Mouse (Mus musculus): ENCODE results near the gene Gpi1. TPM values are rescaled to one million over a fixed set of nuclear protein-coding genes. Genes with fewer than 3 reads are reported as not detected.

Gene Gpi1
- total and polyA plus RNA-seq, 3 experiments, result 270 to 1,355 (median 727) TPM

- no peak for DNase-seq (ENCODE audit: low read depth, low spot score)
- Histone ChIP-seq H3K27me3 (ENCODE audit: control insufficient read depth in 1 of 2, insufficient read depth in 2 of 2, low read length in 2 of 2) (no peaks in the 10 kb centered on the region), H3K4me1 (ENCODE audit: control insufficient read depth in 1 of 2, insufficient read depth in 2 of 2, low read length in 2 of 2) (no peaks in the 10 kb centered on the region), H3K9me3 (replicated peaks; ENCODE audit: insufficient read depth, low read length) (no peaks in the 10 kb centered on the region), H3K4me3 (ENCODE audit: control insufficient read depth in 1 of 2, insufficient read depth in 1 of 2, low read depth in 2 of 2, low read length in 2 of 2) (no peak overlapping the region), H3K27ac (ENCODE audit: control insufficient read depth, low read depth, low read length) (no peak overlapping the region), H3K9ac (ENCODE audit: control insufficient read depth, low read depth, low read length, poor library complexity, severe bottlenecking) (no peak overlapping the region), H3K36me3 (ENCODE audit: control insufficient read depth in 1 of 2, insufficient read depth in 2 of 2, low read length in 2 of 2) (no peaks in the 10 kb centered on the region; a peak in 1 of 4 replicates), H3K79me2 (ENCODE audit: control insufficient read depth, insufficient read depth, low read length, poor library complexity) (no peaks in the 10 kb centered on the region)
- no peak for TF ChIP-seq ZNF384 (IDR thresholded peaks at IDR 0.05; ENCODE audit: low read depth, low read length)
- no peak for TF ChIP-seq ZC3H11A (IDR thresholded peaks at IDR 0.05; ENCODE audit: low read depth, low read length)
- TF ChIP-seq USF2 (IDR thresholded peaks at IDR 0.05; ENCODE audit: borderline replicate concordance in 1 of 2, insufficient read depth in 1 of 2, low read depth in 1 of 2, low read length in 2 of 2), result no peak
- no peak for TF ChIP-seq ETS1 (IDR thresholded peaks at IDR 0.05; ENCODE audit: low read depth, low read length)
- TF ChIP-seq USF1 (IDR thresholded peaks at IDR 0.05; ENCODE audit: low read depth, low read length), result no peak
- no peak for TF ChIP-seq UBTF (IDR thresholded peaks at IDR 0.05; ENCODE audit: borderline replicate concordance, insufficient read depth, low read depth, low read length)
- TF ChIP-seq MXI1 (IDR thresholded peaks at IDR 0.05; ENCODE audit: low read depth, low read length), result no peak
- TF ChIP-seq MAZ (IDR thresholded peaks at IDR 0.05; ENCODE audit: low read depth, low read length), result no peak
- TF ChIP-seq CHD2 (IDR thresholded peaks at IDR 0.05; ENCODE audit: low read length), result no peak
- TF ChIP-seq JUND (IDR thresholded peaks at IDR 0.05; ENCODE audit: low read depth, low read length), result no peak
- TF ChIP-seq MAX (IDR thresholded peaks at IDR 0.05; ENCODE audit: low read length), result no peak
Measured at GRCm38 (mm10) chr7:34277656-34278055, 47.5 kb upstream of the Gpi1 start.

GRCm38 (mm10) chr7:34276066-34276465 lies 45.9 kb upstream of the Gpi1 start:
- Histone ChIP-seq H3K4me1 (ENCODE audit: control insufficient read depth in 1 of 2, insufficient read depth in 2 of 2, low read length in 2 of 2) (no peaks in the 10 kb centered on the region), H3K36me3 (ENCODE audit: control insufficient read depth in 1 of 2, insufficient read depth in 2 of 2, low read length in 2 of 2) (no peaks in the 10 kb centered on the region; a peak in 1 of 4 replicates), H3K27me3 (ENCODE audit: control insufficient read depth in 1 of 2, insufficient read depth in 2 of 2, low read length in 2 of 2) (no peaks in the 10 kb centered on the region), H3K9ac (ENCODE audit: control insufficient read depth, low read depth, low read length, poor library complexity, severe bottlenecking) (no peak overlapping the region), H3K9me3 (replicated peaks; ENCODE audit: insufficient read depth, low read length) (no peaks in the 10 kb centered on the region), H3K4me3 (ENCODE audit: control insufficient read depth in 1 of 2, insufficient read depth in 1 of 2, low read depth in 2 of 2, low read length in 2 of 2) (no peak overlapping the region), H3K27ac (ENCODE audit: control insufficient read depth, low read depth, low read length) (no peak overlapping the region), H3K79me2 (ENCODE audit: control insufficient read depth, insufficient read depth, low read length, poor library complexity) (no peaks in the 10 kb centered on the region)
- no peak for DNase-seq (ENCODE audit: low read depth, low spot score)
- TF ChIP-seq SMC3 (IDR thresholded peaks at IDR 0.05; ENCODE audit: low read depth, low read length), result no peak
- no peak for TF ChIP-seq NRF1 (IDR thresholded peaks at IDR 0.05; ENCODE audit: insufficient read depth, low read depth, low read length, poor library complexity, severe bottlenecking)
- no peak for TF ChIP-seq POLR2AphosphoS5 (IDR thresholded peaks at IDR 0.05; ENCODE audit: borderline replicate concordance, low read depth, low read length)
- no peak for TF ChIP-seq NELFE (IDR thresholded peaks at IDR 0.05; ENCODE audit: low read depth, low read length)
- TF ChIP-seq TCF12 (IDR thresholded peaks at IDR 0.05; ENCODE audit: low read depth, low read length), result no peak
- no peak for TF ChIP-seq RAD21 (IDR thresholded peaks at IDR 0.05; ENCODE audit: low read depth, low read length)

All from MEL (cell line).